In the genomic region with DNA sequence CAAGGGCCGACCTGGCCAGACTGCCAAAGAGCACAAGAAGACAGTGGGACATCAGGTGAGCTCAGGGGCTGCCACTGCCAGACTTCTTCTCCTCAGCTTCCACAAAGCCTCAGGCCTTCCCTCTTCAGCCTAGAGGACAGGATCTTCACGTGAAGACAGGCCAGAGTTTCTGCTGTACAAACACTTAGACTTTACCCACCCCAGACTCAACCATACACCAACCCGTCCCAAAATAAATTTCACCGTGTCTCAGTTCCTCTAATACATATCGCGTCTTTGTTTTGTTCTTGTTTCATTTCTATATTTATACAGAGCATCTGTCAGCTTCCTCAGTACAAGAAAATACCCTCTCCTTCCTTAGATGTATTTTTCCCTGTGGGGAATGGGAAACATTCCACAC, we compare ENCODE assay signal across 13 mouse cellular contexts.
DNase-seq lines count a peak whose midpoint lies in the region; ATAC-seq and TF ChIP-seq lines count a peak whose summit lies in the region.
"Had no signal": no experiment of that assay in that cellular context is flagged by ENCODE, and none has a peak within 500 bp of the region (broad histone marks: within the 10 kb centered on the region; RNA-seq: fewer than 3 reads in every experiment).

No protein-coding gene starts in this region.

- no peak for TF ChIP-seq POLR2A in bone marrow macrophage, adult 2 months (IDR thresholded peaks at IDR 0.05; ENCODE audit: borderline replicate concordance, low read depth, low read length)

- H3K4me1 ChIP-seq in bone marrow macrophage, adult 2 months (ENCODE audit: control insufficient read depth, insufficient read depth, low read length) = peaks cover 14% of the 10 kb centered on the region
- H3K4me1 ChIP-seq: liver, embryonic 12.5 days; neural tube, embryonic 15.5 days had no signal

- DNase-seq in layer of hippocampus, adult 2 months (ENCODE audit: low spot score in 2 of 2) = no peak
- DNase-seq in layer of hippocampus, adult 18-20 months (ENCODE audit: low spot score in 2 of 2) = no peak
- DNase-seq in B cell, adult 2 months = peak; percentile 58 to 63
- no peak for DNase-seq in thymus, postnatal 14 days
- DNase-seq in adrenal gland, adult (ENCODE audit: inconsistent age in 2 of 2, low spot score in 1 of 2) = no peak
- no peak for DNase-seq in thymus, adult 18-20 months
- DNase-seq: adrenal gland, adult 8-10 months; cerebellum, adult 11 months had no signal

- no peak for TF ChIP-seq CTCF in layer of hippocampus, adult 2 months (conservative IDR thresholded peaks at IDR 0.05)
- TF ChIP-seq CTCF in bone marrow macrophage, adult 2 months (IDR thresholded peaks at IDR 0.05; ENCODE audit: low read depth, low read length) = no peak

- H3K4me3 ChIP-seq in layer of hippocampus, adult 2 months = no peak overlapping the region
- no peak overlapping the region for H3K4me3 ChIP-seq in bone marrow macrophage, adult 2 months (ENCODE audit: insufficient read depth, low read length)
- H3K4me3 ChIP-seq: erythroblast, embryonic 14.5 days; liver, embryonic 12.5 days; neural tube, embryonic 15.5 days had no signal

- ATAC-seq in monocyte, adult 5-6 weeks (replicated peaks; ENCODE audit: insufficient number of reproducible peaks, low FRiP score, low TSS enrichment, poor library complexity, severe bottlenecking) = peak; percentile 66
- ATAC-seq: liver, embryonic 12.5 days had no signal

- H3K27ac ChIP-seq in layer of hippocampus, adult 2 months = peak overlapping the region; percentile 36; the same call in 1 of the 2 replicates
- peak overlapping the region; percentile 85 for H3K27ac ChIP-seq in bone marrow macrophage, adult 2 months (ENCODE audit: insufficient read depth, low read depth, low read length)
- H3K27ac ChIP-seq: liver, embryonic 12.5 days; neural tube, embryonic 15.5 days had no signal

Comparison
In these comparisons a context has a peak if more than half of its experiments do, and no peak if none do; other contexts are left out.
1. DNase-seq: peak in B cell, adult 2 months (2 of 2); none in layer of hippocampus, adult 2 months (0 of 2), layer of hippocampus, adult 18-20 months (0 of 2), thymus, postnatal 14 days (single experiment), adrenal gland, adult (0 of 2) and thymus, adult 18-20 months (0 of 2).